Mouse (Mus musculus) left cerebral cortex, adult 2 months (tissue): ENCODE results near the gene Tm6sf2. TPM values are rescaled to one million over a fixed set of nuclear protein-coding genes. Genes with fewer than 3 reads are reported as not detected.

ENCODE experiments used
- DNase-seq, 2 experiments: peaks; one replicate each; pipeline ENCODE4 v3.0.0; 2021 to 2022; ENCODE audit warnings: low spot score in 2 of 2, mixed read lengths in 1 of 2; ENCODE audit errors: extremely low spot score in 1 of 2
- H3K27ac ChIP-seq: fragments of 200-600 bp; 2 replicates; pipeline ENCODE4 v1.8.1; 2022
- H3K4me3 ChIP-seq: fragments of 200-600 bp; 2 replicates; pipeline ENCODE4 v1.8.1; 2022
- CTCF ChIP-seq: fragments of 200-600 bp; IDR thresholded peaks from 2 replicates; pipeline ENCODE4 v1.8.1; 2022; ENCODE audit warnings: antibody characterized with exemption, mild to moderate bottlenecking, moderate library complexity
- intact Hi-C: fragments of 180-260 bp; cut with DNase I; formaldehyde crosslinking; loops from one replicate; pipeline ENCODE4 v1.15.1; 2025
- microRNA-seq, 2 experiments: library from miRNA; unstranded; fragments of <30 nt; microRNA quantifications; one replicate each; pipeline ENCODE4 v1.2.0; 2021
- total RNA-seq, 2 experiments: library from RNA; stranded (reverse); gene quantifications; 2 replicates each; pipeline ENCODE4 v1.2.3; 2021

Tm6sf2 gene
- total RNA-seq, 2 experiments from 2014 or later, result 3.4 to 6.2 TPM

DNA sequence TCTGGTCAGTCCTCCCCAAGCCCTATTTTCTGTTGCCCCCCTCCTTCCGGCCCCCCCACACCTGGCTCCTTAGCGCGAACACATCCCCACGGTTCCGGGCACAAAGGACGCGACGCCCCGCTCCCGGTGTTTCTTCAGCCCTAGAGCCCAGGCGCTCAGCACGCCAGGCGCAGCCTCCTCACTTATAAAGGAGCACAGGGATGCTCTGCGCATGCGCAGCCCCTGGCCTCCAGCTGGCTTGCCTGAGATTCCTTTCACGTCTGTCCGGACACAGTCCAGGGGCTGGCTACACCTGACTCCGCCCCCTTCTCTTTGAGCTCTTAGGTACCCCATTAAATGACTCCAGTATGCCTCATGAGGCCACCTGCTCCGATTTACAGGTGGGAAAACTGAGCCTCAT is 47.9 kb downstream of the Tm6sf2 start, which contains the start of gene Ncan:
Gene Ncan, minus strand, starts transcription at position 207 of the 400 bp plus-strand sequence.
- Histone ChIP-seq H3K4me3 (peak within 1 kb of the TSS; percentile 56), H3K27ac (peak within 1 kb of the TSS; percentile 88)
- intact Hi-C loops, result loop anchor here (2.0 kb wide), 1 partner anchor 34 kb away; no protein-coding TSS in a partner anchor
- peak; percentile 91 to 93 for DNase-seq
- no peak for TF ChIP-seq CTCF

DNA sequence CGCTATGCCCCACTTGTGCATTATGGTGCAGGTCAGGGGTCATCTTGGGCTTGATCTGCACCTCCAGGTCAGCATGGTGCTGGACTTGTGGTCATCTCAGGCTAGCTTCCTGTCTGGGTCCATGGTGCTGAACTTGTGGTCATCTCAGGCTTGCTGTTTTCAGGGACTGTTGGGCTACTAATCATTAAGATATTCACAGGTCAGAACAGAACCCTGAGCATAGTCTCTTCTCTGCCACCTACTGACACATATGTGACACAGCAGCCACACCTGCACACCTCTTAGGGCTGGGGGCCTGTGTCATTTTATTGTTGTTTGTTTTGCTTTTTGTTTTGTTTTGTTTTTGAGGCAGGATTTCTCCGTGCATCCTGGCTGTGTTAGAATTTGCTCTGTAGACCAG is 50.1 kb downstream of the Tm6sf2 start:
- DNase-seq, result no peak
- Histone ChIP-seq H3K4me3 (no peak overlapping the region), H3K27ac (no peak overlapping the region)
- intact Hi-C loops, result no loop called here
- peak; percentile 69 for TF ChIP-seq CTCF

DNA sequence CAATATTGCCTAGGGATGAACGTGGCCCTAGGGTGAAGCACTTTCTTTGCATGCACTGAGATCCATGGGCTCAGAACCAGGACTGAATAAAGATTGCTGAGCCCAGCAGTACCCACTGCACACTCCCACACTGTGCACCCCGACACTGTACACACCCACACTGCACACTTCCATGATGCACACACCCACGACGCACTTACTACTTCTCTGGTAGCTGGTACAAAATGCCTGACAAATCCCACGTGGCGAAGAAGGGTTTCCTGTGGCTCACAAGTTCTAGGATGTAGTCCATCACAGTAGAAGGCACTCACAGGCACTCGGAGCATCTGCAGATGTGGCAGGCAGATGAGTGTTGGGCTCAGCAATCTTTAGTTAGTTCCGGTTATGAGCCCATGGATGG is 52.3 kb downstream of the Tm6sf2 start:
- Histone ChIP-seq H3K4me3 (no peak overlapping the region), H3K27ac (no peak overlapping the region)
- no peak for DNase-seq
- TF ChIP-seq CTCF, result no peak
- intact Hi-C loops, result no loop called here

DNA sequence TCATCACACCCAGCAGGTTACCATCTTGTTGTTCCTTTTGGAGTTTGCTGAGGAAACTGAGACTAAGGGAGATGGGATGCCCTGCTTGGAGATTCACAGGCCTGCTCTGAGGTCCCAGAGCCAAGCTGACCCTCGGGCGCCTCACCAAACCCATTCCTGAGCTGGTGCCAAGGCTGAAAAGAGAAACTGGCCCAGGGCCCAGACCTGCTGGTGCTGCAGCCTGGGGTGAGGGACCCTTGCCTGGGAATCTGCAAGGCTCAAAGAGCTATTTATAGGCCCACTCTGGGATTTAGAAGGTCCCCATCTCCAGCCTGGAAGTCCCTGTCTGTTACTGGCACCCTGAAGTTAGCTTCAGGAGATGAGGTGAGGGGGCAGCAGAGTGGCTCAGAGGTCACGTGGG is 55.7 kb downstream of the Tm6sf2 start:
- peak; percentile 47 to 65 for DNase-seq
- no peak for TF ChIP-seq CTCF
- intact Hi-C loops, result no loop called here
- Histone ChIP-seq H3K4me3 (no peak overlapping the region), H3K27ac (peak overlapping the region; percentile 66)

DNA sequence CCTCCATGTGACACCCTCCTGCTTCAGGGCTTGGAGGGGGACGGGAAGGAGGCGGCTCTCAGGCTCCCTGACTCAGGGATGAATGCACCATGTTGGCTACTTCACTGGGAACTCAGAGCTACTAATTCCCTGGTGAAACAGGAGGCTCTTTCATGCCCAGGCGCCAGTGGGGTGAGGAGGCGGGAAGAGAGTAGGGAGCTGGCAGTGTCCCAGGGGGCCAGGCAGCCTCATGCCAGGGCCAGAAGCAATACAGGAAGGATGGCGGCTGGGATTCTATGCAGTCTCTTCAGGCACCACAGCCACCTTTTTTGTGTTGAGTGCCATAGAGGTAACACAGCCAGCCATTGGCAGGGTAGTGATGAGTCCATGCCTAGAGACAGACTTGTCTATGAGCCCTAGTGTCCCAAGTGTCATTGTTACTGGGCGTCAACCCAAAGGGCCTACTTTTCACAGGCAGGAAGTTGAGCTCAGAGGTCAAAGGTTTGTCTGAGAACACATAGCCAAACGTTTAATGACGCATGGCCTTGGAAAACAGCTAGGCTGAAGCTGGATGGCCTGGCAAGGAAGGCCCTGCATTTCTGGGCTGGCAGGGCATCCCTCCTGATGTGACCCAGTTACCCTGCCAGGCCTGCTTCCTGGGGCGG is 56.7 kb downstream of the Tm6sf2 start:
- no peak for TF ChIP-seq CTCF
- no peak overlapping the region for H3K4me3 ChIP-seq
- DNase-seq, result peak; percentile 55 to 74
- intact Hi-C loops, result no loop called here
- H3K27ac ChIP-seq, result peak overlapping the region; percentile 80

Small RNA genes within 50 kb of the gene (microRNA-seq; reads per million reads assigned to microRNA genes)
- gene Mir7066, result 20.4 to 20.6 reads per million in 2 experiments

Other genes starting within 250 kb of the Tm6sf2 start
- gene Pbx4, start 240.4 kb upstream of the Tm6sf2 start, total RNA-seq, result 10 to 100 TPM; 18.5 to 20.7 TPM
- gene Cilp2, start 185.2 kb upstream of the Tm6sf2 start, total RNA-seq, result under 1 TPM; 0.63 to 0.91 TPM
- gene Tssk6, start 170.7 kb upstream of the Tm6sf2 start, total RNA-seq, result under 1 TPM in 1 of 2 experiments, not detected in 1; 0.25 TPM
- gene Ndufa13, start 170.4 kb upstream of the Tm6sf2 start, total RNA-seq, result 100 to 1,000 TPM; 145 to 146 TPM
- 10 to 100 TPM; 25.8 to 30.7 TPM for gene Yjefn3, start 170.2 kb upstream of the Tm6sf2 start, total RNA-seq
- 10 to 100 TPM; 27.6 to 32.2 TPM for gene Gatad2a, start 76.5 kb upstream of the Tm6sf2 start, total RNA-seq
- 10 to 100 TPM; 74.4 to 75.2 TPM for gene Mau2, start 30.2 kb upstream of the Tm6sf2 start, total RNA-seq
- 10 to 100 TPM; 52.5 to 54.2 TPM for gene Sugp1, start 30.1 kb upstream of the Tm6sf2 start, total RNA-seq
- gene Hapln4, start 10.5 kb downstream of the Tm6sf2 start, total RNA-seq, result 100 to 1,000 TPM; 101 to 106 TPM
- gene Ncan, start 47.9 kb downstream of the Tm6sf2 start, total RNA-seq, result 100 to 1,000 TPM; 175 to 186 TPM
- 10 to 100 TPM; 20.7 to 22.0 TPM for gene Nr2c2ap, start 58.4 kb downstream of the Tm6sf2 start, total RNA-seq
- gene Rfxank, start 66.2 kb downstream of the Tm6sf2 start, total RNA-seq, result 10 to 100 TPM; 13.1 to 14.2 TPM
- 10 to 100 TPM; 46.6 to 47.9 TPM for gene Borcs8, start 66.6 kb downstream of the Tm6sf2 start, total RNA-seq
- gene Mef2b, start 66.8 kb downstream of the Tm6sf2 start, total RNA-seq, result under 1 TPM in 1 of 2 experiments, not detected in 1; 0.36 TPM
- 10 to 100 TPM; 46.1 to 52.1 TPM for gene Tmem161a, start 99.4 kb downstream of the Tm6sf2 start, total RNA-seq
- 10 to 100 TPM; 39.0 to 45.4 TPM for gene Slc25a42, start 139.4 kb downstream of the Tm6sf2 start, total RNA-seq
- gene Sugp2, start 161.3 kb downstream of the Tm6sf2 start, total RNA-seq, result 100 to 1,000 TPM; 116 to 117 TPM
- 10 to 100 TPM; 40.8 to 43.1 TPM for gene Armc6, start 161.5 kb downstream of the Tm6sf2 start, total RNA-seq
- gene Homer3, start 209.9 kb downstream of the Tm6sf2 start, total RNA-seq, result 1 to 10 TPM; 6.9 to 7.3 TPM
- gene Ddx49, start 229.6 kb downstream of the Tm6sf2 start, total RNA-seq, result 10 to 100 TPM; 43.9 to 47.5 TPM
- 100 to 1,000 TPM; 137 to 145 TPM for gene Cope, start 229.6 kb downstream of the Tm6sf2 start, total RNA-seq
- gene Cers1, start 242.9 kb downstream of the Tm6sf2 start, total RNA-seq, result 100 to 1,000 TPM in 1 of 2 experiments, 10 to 100 TPM in 1; 94.8 to 104 TPM